Mouse (Mus musculus): ENCODE measurements around the gene Slc31a1. TPM values are rescaled to one million over a fixed set of nuclear protein-coding genes. Genes with fewer than 3 reads are reported as not detected.

Gene Slc31a1
- total and polyA plus RNA-seq, 3 experiments: 20.6 to 46.5 (median 37.5) TPM

GRCm38 (mm10) chr4:62407730-62408582 is 47.4 kb downstream of the Slc31a1 start:
- no peaks in the 10 kb centered on the region for H3K9me3 ChIP-seq (replicated peaks; ENCODE audit: insufficient read depth, low read length)
- DNase-seq (ENCODE audit: low read depth, low spot score): peak; percentile 88
- peaks cover 12 to 13% of the 10 kb centered on the region in 2 experiments for H3K4me1 ChIP-seq (ENCODE audit: control insufficient read depth in 1 of 2, insufficient read depth in 2 of 2, low read length in 2 of 2)
- peaks cover 7 to 23% of the 10 kb centered on the region in 2 experiments for H3K36me3 ChIP-seq (ENCODE audit: control insufficient read depth in 1 of 2, insufficient read depth in 2 of 2, low read length in 2 of 2)
- peak overlapping the region; percentile 64 for H3K9ac ChIP-seq (ENCODE audit: control insufficient read depth, low read depth, low read length, poor library complexity, severe bottlenecking)
- peak overlapping the region; percentile 61 for H3K4me3 ChIP-seq (ENCODE audit: control insufficient read depth in 1 of 2, insufficient read depth in 1 of 2, low read depth in 2 of 2, low read length in 2 of 2)
- no peaks in the 10 kb centered on the region for H3K27me3 ChIP-seq (ENCODE audit: control insufficient read depth in 1 of 2, insufficient read depth in 2 of 2, low read length in 2 of 2)
- peak overlapping the region; percentile 91 for H3K27ac ChIP-seq (ENCODE audit: control insufficient read depth, low read depth, low read length)
- peaks cover 33% of the 10 kb centered on the region for H3K79me2 ChIP-seq (ENCODE audit: control insufficient read depth, insufficient read depth, low read length, poor library complexity)
- TF ChIP-seq SIN3A (IDR thresholded peaks at IDR 0.05; ENCODE audit: low read length) (no peak; the same call in 1 of the 2 replicates), RAD21 (IDR thresholded peaks at IDR 0.05; ENCODE audit: low read depth, low read length) (no peak), ZKSCAN1 (IDR thresholded peaks at IDR 0.05; ENCODE audit: low read depth, low read length) (no peak), JUND (IDR thresholded peaks at IDR 0.05; ENCODE audit: low read depth, low read length) (no peak), GATA1 (IDR thresholded peaks at IDR 0.05; ENCODE audit: low read depth, low read length) (peak; percentile 94), TAL1 (IDR thresholded peaks at IDR 0.05; ENCODE audit: low read length) (no peak), ETS1 (IDR thresholded peaks at IDR 0.05; ENCODE audit: low read depth, low read length) (peak; percentile 36; the same call in 1 of the 2 replicates), CHD1 (IDR thresholded peaks at IDR 0.05; ENCODE audit: low read depth, low read length) (no peak), CHD2 (IDR thresholded peaks at IDR 0.05; ENCODE audit: low read length) (no peak), USF1 (IDR thresholded peaks at IDR 0.05; ENCODE audit: low read depth, low read length) (no peak), MXI1 (IDR thresholded peaks at IDR 0.05; ENCODE audit: low read depth, low read length) (no peak), RCOR1 (IDR thresholded peaks at IDR 0.05; ENCODE audit: low read depth, low read length) (no peak), ZNF384 (IDR thresholded peaks at IDR 0.05; ENCODE audit: low read depth, low read length) (peak; percentile 93), ELF1 (IDR thresholded peaks at IDR 0.05; ENCODE audit: low read depth, low read length) (peak; percentile 24; the same call in 1 of the 2 replicates), MAZ (IDR thresholded peaks at IDR 0.05; ENCODE audit: low read depth, low read length) (no peak), MAX (IDR thresholded peaks at IDR 0.05; ENCODE audit: low read length) (no peak), E2F4 (IDR thresholded peaks at IDR 0.05; ENCODE audit: borderline replicate concordance, low read depth, low read length) (no peak), GABPA (IDR thresholded peaks at IDR 0.05; ENCODE audit: low read depth, low read length) (no peak), CTCF (IDR thresholded peaks at IDR 0.05 in 2 of 3, conservative IDR thresholded peaks at IDR 0.05 in 1 of 3; ENCODE audit: control insufficient read depth in 1 of 3, insufficient read depth in 1 of 3, low read depth in 2 of 3, low read length in 3 of 3, poor library complexity in 1 of 3, severe bottlenecking in 1 of 3) (no peak), MEF2A (IDR thresholded peaks at IDR 0.05; ENCODE audit: extremely low read depth, insufficient replicate concordance, low read depth, low read length, poor library complexity, severe bottlenecking) (no peak), MAFK (IDR thresholded peaks at IDR 0.05; ENCODE audit: borderline replicate concordance, low read depth, low read length) (no peak), POLR2A (IDR thresholded peaks at IDR 0.05; ENCODE audit: control insufficient read depth in 1 of 2, insufficient read depth in 1 of 2, low read depth in 1 of 2, low read length in 2 of 2, poor library complexity in 1 of 2) (no peak), ZMIZ1 (IDR thresholded peaks at IDR 0.05; ENCODE audit: low read depth, low read length) (no peak), NELFE (IDR thresholded peaks at IDR 0.05; ENCODE audit: low read depth, low read length) (no peak), MYC (IDR thresholded peaks at IDR 0.05; ENCODE audit: low read depth, low read length) (no peak), MYB (IDR thresholded peaks at IDR 0.05; ENCODE audit: low read depth, low read length) (no peak), TCF12 (IDR thresholded peaks at IDR 0.05; ENCODE audit: low read depth, low read length) (no peak), BHLHE40 (IDR thresholded peaks at IDR 0.05; ENCODE audit: borderline replicate concordance, low read depth, low read length) (no peak), ZC3H11A (IDR thresholded peaks at IDR 0.05; ENCODE audit: low read depth, low read length) (no peak), TBP (IDR thresholded peaks at IDR 0.05; ENCODE audit: low read depth, low read length) (peak; percentile 49; the same call in 1 of the 2 replicates), USF2 (IDR thresholded peaks at IDR 0.05; ENCODE audit: borderline replicate concordance in 1 of 2, insufficient read depth in 1 of 2, low read depth in 1 of 2, low read length in 2 of 2) (no peak), UBTF (IDR thresholded peaks at IDR 0.05; ENCODE audit: borderline replicate concordance, insufficient read depth, low read depth, low read length) (no peak), POLR2AphosphoS5 (IDR thresholded peaks at IDR 0.05; ENCODE audit: borderline replicate concordance, low read depth, low read length) (no peak), POLR2AphosphoS2 (IDR thresholded peaks at IDR 0.05; ENCODE audit: low read length) (no peak), SMC3 (IDR thresholded peaks at IDR 0.05; ENCODE audit: low read depth, low read length) (no peak), EP300 (IDR thresholded peaks at IDR 0.05; ENCODE audit: low read depth in 1 of 2, low read length in 2 of 2) (peak in 1 of 2 experiments; percentile 56; a peak in 1 of 4 replicates)
